In the genomic region with DNA sequence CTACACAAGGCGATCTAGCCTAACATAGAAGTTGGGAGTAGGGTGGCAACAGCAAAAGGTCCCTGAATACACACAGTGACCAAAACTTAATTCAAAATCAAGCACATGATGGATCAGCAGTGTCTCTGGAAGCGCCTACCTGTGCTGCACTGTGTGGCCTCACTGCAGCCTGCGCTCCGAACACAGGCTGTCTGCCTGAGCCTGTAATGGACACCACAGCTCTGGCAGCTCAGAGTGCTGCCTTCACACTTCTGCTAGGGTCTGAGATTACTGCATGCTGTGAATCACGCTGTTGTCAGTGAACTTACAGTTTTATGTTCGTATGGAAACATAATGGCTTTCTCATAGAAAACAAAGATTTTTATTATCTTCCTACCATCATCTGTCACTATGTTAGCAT, we compare ENCODE assay signal across 24 mouse cellular contexts.
"Had no signal": no experiment of that assay in that cellular context is flagged by ENCODE, and none has a peak within 500 bp of the region (broad histone marks: within the 10 kb centered on the region; RNA-seq: fewer than 3 reads in every experiment).

No protein-coding gene starts in this region.

- H3K9me3 ChIP-seq: limb, embryonic 13.5 days; liver, embryonic 12.5 days; liver, embryonic 15.5 days; lung, embryonic 15.5 days; megakaryocyte, embryonic 14.5 days; midbrain, embryonic 10.5 days; neural tube, embryonic 12.5 days; neural tube, embryonic 15.5 days; stomach, embryonic 15.5 days had no signal

- H3K36me3 ChIP-seq: lung, embryonic 15.5 days; midbrain, embryonic 10.5 days; neural tube, embryonic 15.5 days; stomach, embryonic 15.5 days had no signal

- H3K9ac ChIP-seq: limb, embryonic 13.5 days; liver, embryonic 12.5 days; liver, embryonic 15.5 days; lung, embryonic 15.5 days; neural tube, embryonic 12.5 days; neural tube, embryonic 15.5 days; stomach, embryonic 15.5 days had no signal

- DNase-seq: kidney, adult 11 months; kidney, adult 8-10 months; kidney, postnatal 10 days; kidney, postnatal 4 days; left cerebral cortex, postnatal 4 days; liver; lung, adult 18-20 months; lung, postnatal 10 days; lung, postnatal 36 days; midbrain, embryonic 14.5 days; right cerebral cortex, adult 18-20 months; right cerebral cortex, postnatal 14 days; right cerebral cortex, postnatal 4 days; spleen, adult 18-20 months; thymus, postnatal 25 days had no signal

- H3K4me3 ChIP-seq: limb, embryonic 13.5 days; liver, embryonic 12.5 days; liver, embryonic 15.5 days; lung, embryonic 15.5 days; megakaryocyte, embryonic 14.5 days; midbrain, embryonic 10.5 days; neural tube, embryonic 12.5 days; neural tube, embryonic 15.5 days; stomach, embryonic 15.5 days had no signal

- H3K4me2 ChIP-seq: limb, embryonic 13.5 days; liver, embryonic 12.5 days; liver, embryonic 15.5 days; lung, embryonic 15.5 days; neural tube, embryonic 12.5 days; neural tube, embryonic 15.5 days; stomach, embryonic 15.5 days had no signal

- H3K27ac ChIP-seq: limb, embryonic 13.5 days; liver, embryonic 12.5 days; liver, embryonic 15.5 days; lung, embryonic 15.5 days; midbrain, embryonic 10.5 days; neural tube, embryonic 12.5 days; neural tube, embryonic 15.5 days; stomach, embryonic 15.5 days had no signal

- H3K4me1 ChIP-seq: liver, embryonic 12.5 days; liver, embryonic 15.5 days; megakaryocyte, embryonic 14.5 days had no signal

- H3K27me3 ChIP-seq: liver, embryonic 12.5 days; liver, embryonic 15.5 days; lung, embryonic 15.5 days; neural tube, embryonic 12.5 days; neural tube, embryonic 15.5 days; stomach, embryonic 15.5 days had no signal

- ATAC-seq: liver, embryonic 12.5 days had no signal
